Mouse (Mus musculus) ES-Bruce4 (cell line): Measurements from ENCODE around the gene Stxbp3.

Experiments
- CTCF ChIP-seq: IDR thresholded peaks from one replicate; pipeline ENCODE4 v1.8.1; 2011; ENCODE audit warnings: low read depth, low read length
- EP300 ChIP-seq: IDR thresholded peaks from 2 replicates; pipeline ENCODE4 v1.6.1; 2011; ENCODE audit warnings: low read depth, low read length; ENCODE audit not compliant: insufficient read depth

GRCm38 (mm10) chr3:108853266-108853665 is 12.9 kb upstream of the Stxbp3 start:
- TF ChIP-seq EP300 (no peak), CTCF (no peak)
